Mouse (Mus musculus) right cerebral cortex, postnatal 25 days (tissue): ENCODE measurements at regions not wholly inside any gene's neighbourhood (a gene's known extent, or its start where the extent isn't known, plus 50 kb on each side); places are given as distances from the start of the nearest gene placed in this dataset.

Experiments used
- DNase-seq: peaks from one replicate; pipeline ENCODE4 v3.0.0; 2022

- DNase-seq = no peak
Measured at GRCm38 (mm10) chr13:18063677-18064076, 70.5 kb upstream of the Yae1d1 start.

GRCm38 (mm10) chr13:18060265-18060664 is 67.1 kb upstream of the Yae1d1 start:
- DNase-seq = no peak

- peak; percentile 23 for DNase-seq
Measured at GRCm38 (mm10) chr13:18057231-18057912, 64.2 kb upstream of the Yae1d1 start.

- DNase-seq = no peak
Measured at GRCm38 (mm10) chr13:18056816-18057215, 63.7 kb upstream of the Yae1d1 start.

- no peak for DNase-seq
Measured at GRCm38 (mm10) chr13:18043154-18043553, 50.0 kb upstream of the Yae1d1 start.
